In genomic region chr5:120022276-120022675, GRCm38 (mm10) we compare ENCODE assay signal across 22 mouse cellular contexts.
A peak's percentile ranks its signal among the peaks of the same experiment; 100 is the strongest.
DNase-seq lines count a peak whose midpoint lies in the region; ATAC-seq lines count a peak whose summit lies in the region.
"Had no signal": no experiment of that assay in that cellular context is flagged by ENCODE, and none has a peak within 500 bp of the region (broad histone marks: within the 10 kb centered on the region; RNA-seq: fewer than 3 reads in every experiment).

No protein-coding gene starts in this region.

- intact Hi-C loops in left cerebral cortex, postnatal 14 days (cut with DNase I) = no loop called here
- intact Hi-C loops in left cerebral cortex, postnatal 4 days (cut with DNase I) = no loop called here

- no peak for DNase-seq in frontal cortex, postnatal 14 days (ENCODE audit: low spot score in 2 of 2)
- DNase-seq in left cerebral cortex, postnatal 14 days (ENCODE audit: low spot score in 2 of 2) = peak; percentile 11 to 18
- DNase-seq in left cerebral cortex, postnatal 4 days = no peak
- peak; percentile 23 for DNase-seq in right cerebral cortex, adult 18-20 months
- no peak for DNase-seq in right cerebral cortex, postnatal 4 days
- peak; percentile 72 for DNase-seq in brain, adult 2 months (ENCODE audit: low read depth, low spot score)
- no peak for DNase-seq in cerebellum, postnatal 36 days
- DNase-seq: adrenal gland, adult 8-10 months; adrenal gland, postnatal 25 days; B cell, adult 2 months; cerebellum, adult 11-12 months; cerebellum, adult 2 months; cerebellum, adult 9-10 months; cerebellum, postnatal 10 days; cerebellum, postnatal 25 days; embryo, embryonic 11 days had no signal

- peak; percentile 50; the same call in 1 of the 2 replicates for ATAC-seq in frontal cortex, adult (ENCODE audit: low TSS enrichment)
- ATAC-seq: activated CD4-positive, CD25-positive, alpha-beta regulatory T cell, adult 4 months; CD4-positive, CD25-positive, alpha-beta regulatory T cell, adult 4 months; forebrain, embryonic 14.5 days; forebrain, embryonic 16.5 days; Patski had no signal

Comparison
In these comparisons a context has a peak if more than half of its experiments do, and no peak if none do; other contexts are left out.
1. DNase-seq: peak in left cerebral cortex, postnatal 14 days (2 of 2), right cerebral cortex, adult 18-20 months (single experiment) and brain, adult 2 months (single experiment); none in frontal cortex, postnatal 14 days (0 of 2), left cerebral cortex, postnatal 4 days (single experiment), right cerebral cortex, postnatal 4 days (single experiment) and cerebellum, postnatal 36 days (0 of 2).